Mouse (Mus musculus): ENCODE measurements around the gene Dazap1.

DNA sequence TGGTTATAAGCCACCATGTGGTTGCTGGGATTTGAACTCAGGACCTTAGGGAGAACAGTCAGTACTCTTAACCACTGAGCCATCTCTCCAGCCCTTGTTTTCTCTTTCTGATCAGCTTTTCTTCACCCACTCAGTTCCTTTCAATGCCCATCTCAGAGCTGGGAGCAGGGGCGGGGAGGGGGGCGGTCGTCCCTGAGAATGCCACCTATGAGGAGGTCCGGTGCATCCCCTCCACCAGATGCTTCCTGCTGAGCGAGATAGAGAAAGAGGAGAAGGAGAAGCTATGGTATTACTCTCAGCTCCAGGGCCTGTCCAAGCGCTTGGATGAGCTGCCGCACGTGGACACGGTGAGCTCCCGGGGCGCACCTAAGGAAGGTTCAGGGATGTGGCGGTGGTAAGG lies 43.2 kb downstream of the Dazap1 start:
- TF ChIP-seq CTCF (IDR thresholded peaks at IDR 0.05; ENCODE audit: low read depth, low read length), result no peak
- TF ChIP-seq POLR2A (IDR thresholded peaks at IDR 0.05; ENCODE audit: borderline replicate concordance, low read depth, low read length), result no peak

Data from bone marrow macrophage, adult 2 months (primary cell).